Comparison of ENCODE assay signal across 9 mouse cellular contexts in the genomic region with DNA sequence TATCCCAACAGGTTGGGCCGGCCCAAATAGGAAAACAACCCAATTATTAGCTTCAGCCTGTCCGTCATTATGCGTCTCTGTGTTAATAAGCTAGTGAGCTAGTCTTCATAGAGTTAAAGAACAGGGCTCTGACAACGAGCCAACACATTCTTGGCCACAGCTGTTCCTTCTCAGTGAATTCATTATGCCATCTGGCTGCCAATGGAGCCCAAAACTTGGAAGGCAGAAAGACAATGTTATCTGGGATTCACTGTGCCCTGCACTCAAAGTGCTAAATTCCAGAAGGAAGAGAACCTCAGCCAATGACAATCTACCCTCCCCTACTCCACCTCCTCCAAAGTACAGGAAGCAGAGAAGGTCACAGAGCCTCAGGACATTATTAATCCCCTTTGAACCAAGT. TPM values are rescaled to one million over a fixed set of nuclear protein-coding genes. Genes with fewer than 3 reads are reported as not detected.
A peak's percentile ranks its signal among the peaks of the same experiment; 100 is the strongest.
DNase-seq lines count a peak whose midpoint lies in the region; ATAC-seq and TF ChIP-seq lines count a peak whose summit lies in the region.
"Had no signal": no experiment of that assay in that cellular context is flagged by ENCODE, and none has a peak within 500 bp of the region (broad histone marks: within the 10 kb centered on the region; RNA-seq: fewer than 3 reads in every experiment).

No protein-coding gene starts in this region.

- H3K4me3 ChIP-seq in hindbrain, embryonic 14.5 days (replicated peaks; ENCODE audit: low read length): no peak overlapping the region
- H3K4me3 ChIP-seq in hindbrain, embryonic 11.5 days (ENCODE audit: low read depth, low read length): no peak overlapping the region
- H3K4me3 ChIP-seq in cortical plate, adult 2 months (ENCODE audit: insufficient read depth, low read length): no peak overlapping the region

- no peak overlapping the region for H3K27ac ChIP-seq in hindbrain, embryonic 14.5 days
- H3K27ac ChIP-seq in hindbrain, embryonic 11.5 days (ENCODE audit: low read depth, low read length): no peak overlapping the region
- 0 out of 2 replicates have a peak overlapping the region, but pooled peaks have one; percentile 2 for H3K27ac ChIP-seq in cortical plate, adult 2 months (ENCODE audit: insufficient read depth, low read length)
- H3K27ac ChIP-seq: macrophage had no signal

- H3K36me3 ChIP-seq in hindbrain, embryonic 14.5 days (replicated peaks; ENCODE audit: control insufficient read depth, insufficient read depth): no peaks in the 10 kb centered on the region
- H3K36me3 ChIP-seq in hindbrain, embryonic 11.5 days (ENCODE audit: control insufficient read depth, insufficient read depth, low read length): no peaks in the 10 kb centered on the region

- H3K9ac ChIP-seq in hindbrain, embryonic 14.5 days: no peak overlapping the region
- H3K9ac ChIP-seq in hindbrain, embryonic 11.5 days (ENCODE audit: low read depth, low read length): no peak overlapping the region

- H3K9me3 ChIP-seq in hindbrain, embryonic 14.5 days (ENCODE audit: control insufficient read depth, low read length): no peaks in the 10 kb centered on the region
- no peaks in the 10 kb centered on the region for H3K9me3 ChIP-seq in hindbrain, embryonic 11.5 days (ENCODE audit: control insufficient read depth, low read length)

- peak; percentile 34; the same call in 1 of the 2 replicates for ATAC-seq in hindbrain, embryonic 14.5 days (ENCODE audit: low FRiP score)
- no peak for ATAC-seq in hindbrain, embryonic 11.5 days (ENCODE audit: low FRiP score)
- no peak for ATAC-seq in megakaryocyte progenitor cell, adult 5-6 weeks (replicated peaks; ENCODE audit: poor library complexity)

- TF ChIP-seq CTCF in cortical plate, adult 2 months (IDR thresholded peaks at IDR 0.05; ENCODE audit: extremely low read depth, insufficient read depth, low read length): no peak

- TF ChIP-seq POLR2A in cortical plate, adult 2 months (IDR thresholded peaks at IDR 0.05; ENCODE audit: extremely low read depth, insufficient read depth, low read length): no peak

- H3K4me2 ChIP-seq in hindbrain, embryonic 14.5 days (replicated peaks): no peak overlapping the region
- H3K4me2 ChIP-seq in hindbrain, embryonic 11.5 days (replicated peaks; ENCODE audit: low read depth, low read length): no peak overlapping the region

- H3K27me3 ChIP-seq in hindbrain, embryonic 14.5 days (ENCODE audit: control insufficient read depth, insufficient read depth, low read length): no peaks in the 10 kb centered on the region
- no peaks in the 10 kb centered on the region for H3K27me3 ChIP-seq in hindbrain, embryonic 11.5 days (ENCODE audit: control insufficient read depth, insufficient read depth, low read length)

- H3K4me1 ChIP-seq in hindbrain, embryonic 14.5 days (replicated peaks; ENCODE audit: control insufficient read depth, insufficient read depth, low read length): no peaks in the 10 kb centered on the region
- no peaks in the 10 kb centered on the region for H3K4me1 ChIP-seq in hindbrain, embryonic 11.5 days (replicated peaks; ENCODE audit: control insufficient read depth, insufficient read depth, low read length)
- peaks cover 2% of the 10 kb centered on the region; the same call in 1 of the 2 replicates for H3K4me1 ChIP-seq in cortical plate, adult 2 months (ENCODE audit: control insufficient read depth, insufficient read depth, low read length)

- 50% methylated on average over 4 of the region's 4 CpGs for WGBS in hindbrain, embryonic 14.5 days
- WGBS in hindbrain, embryonic 11.5 days: 77% methylated on average over 4 of the region's 4 CpGs

- DNase-seq in hindbrain, embryonic 14.5 days (ENCODE audit: low spot score): peak; percentile 78
- no peak for DNase-seq in hindbrain, embryonic 11.5 days (ENCODE audit: low spot score)
- DNase-seq in frontal cortex, postnatal 36 days (ENCODE audit: low spot score in 2 of 2): peak; percentile 79 to 92
- peak; percentile 74 to 82 for DNase-seq in left cerebral cortex, adult 18-20 months (ENCODE audit: low spot score in 2 of 2)
- DNase-seq in urinary bladder, postnatal 10 days (ENCODE audit: low spot score): no peak
- DNase-seq in thymus, postnatal 0 days (ENCODE audit: low spot score): no peak

RNA-seq across cellular contexts. Expression of a gene that starts 26.5 kb away (rescaled TPM):
- 0.50 and 0.71 TPM in 2 replicates for polyA plus RNA-seq in hindbrain, embryonic 14.5 days (2014; fragmentation: Nextera tagmentation; extraction: Ambion mirVana)
- polyA plus RNA-seq in hindbrain, embryonic 11.5 days (2014; fragmentation: Nextera tagmentation; extraction: Ambion mirVana): 0.43 and 1.5 TPM in 2 replicates
- polyA plus RNA-seq in cortical plate, adult 2 months (2012; rRNA removed): 1.4 and 2.1 TPM in 2 replicates
- 1 to 10 TPM; 1.5 to 1.8 TPM for total RNA-seq in left cerebral cortex, adult 18-20 months (2021)
- total RNA-seq in megakaryocyte progenitor cell, adult 5-6 weeks (2015): 0.15 and 0.17 TPM in 2 replicates
- 0.07 and 0.08 TPM in 2 replicates for total RNA-seq in megakaryocyte progenitor cell, adult 5-6 weeks (2017)
- 0.95 and 1.4 TPM in 2 replicates for polyA plus RNA-seq in thymus, postnatal 0 days (2015; fragmentation: Nextera tagmentation; extraction: Ambion mirVana)
- polyA plus RNA-seq: macrophage had no signal

RNA-seq across cellular contexts. Expression of a gene that starts 26.8 kb away (rescaled TPM):
- polyA plus RNA-seq in hindbrain, embryonic 14.5 days (2014; fragmentation: Nextera tagmentation; extraction: Ambion mirVana): 0.05 and 0.07 TPM in 2 replicates
- polyA plus RNA-seq in hindbrain, embryonic 11.5 days (2014; fragmentation: Nextera tagmentation; extraction: Ambion mirVana): 0.15 and 0.38 TPM in 2 replicates
- 0.02 TPM in 1 of 2 replicates, not detected in the other for polyA plus RNA-seq in cortical plate, adult 2 months (2012; rRNA removed)
- under 1 TPM in 1 of 2 experiments, not detected in 1; 0.07 TPM for total RNA-seq in left cerebral cortex, adult 18-20 months (2021)
- total RNA-seq in megakaryocyte progenitor cell, adult 5-6 weeks (2015): 0.02 and 0.25 TPM in 2 replicates
- total RNA-seq in megakaryocyte progenitor cell, adult 5-6 weeks (2017): 0.14 TPM in 1 of 2 replicates, not detected in the other
- 0.08 and 0.14 TPM in 2 replicates for polyA plus RNA-seq in thymus, postnatal 0 days (2015; fragmentation: Nextera tagmentation; extraction: Ambion mirVana)
- polyA plus RNA-seq: macrophage had no signal

RNA-seq across cellular contexts. Expression of a gene that starts 56.6 kb away (rescaled TPM):
- polyA plus RNA-seq in hindbrain, embryonic 14.5 days (2014; fragmentation: Nextera tagmentation; extraction: Ambion mirVana): 14.3 and 17.3 TPM in 2 replicates
- polyA plus RNA-seq in hindbrain, embryonic 11.5 days (2014; fragmentation: Nextera tagmentation; extraction: Ambion mirVana): 8.0 and 8.2 TPM in 2 replicates
- polyA plus RNA-seq in cortical plate, adult 2 months (2012; rRNA removed): 35.8 and 40.6 TPM in 2 replicates
- total RNA-seq in left cerebral cortex, adult 18-20 months (2021): 10 to 100 TPM; 43.8 to 43.9 TPM
- 5.9 TPM in 2 replicates for total RNA-seq in megakaryocyte progenitor cell, adult 5-6 weeks (2015)
- 3.3 and 5.2 TPM in 2 replicates for total RNA-seq in megakaryocyte progenitor cell, adult 5-6 weeks (2017)
- 7.7 and 7.8 TPM in 2 replicates for polyA plus RNA-seq in thymus, postnatal 0 days (2015; fragmentation: Nextera tagmentation; extraction: Ambion mirVana)

Comparison
In these comparisons a context has a peak if more than half of its experiments do, and no peak if none do; other contexts are left out.
1. DNase-seq: peak in hindbrain, embryonic 14.5 days (single experiment), frontal cortex, postnatal 36 days (2 of 2) and left cerebral cortex, adult 18-20 months (2 of 2); none in hindbrain, embryonic 11.5 days (single experiment), urinary bladder, postnatal 10 days (single experiment) and thymus, postnatal 0 days (single experiment).